Comparison of ENCODE assay signal across 22 mouse cellular contexts in genomic region chr7:36313751-36314150, GRCm38 (mm10).
DNase-seq lines count a peak whose midpoint lies in the region; ATAC-seq lines count a peak whose summit lies in the region.
"Had no signal": no experiment of that assay in that cellular context is flagged by ENCODE, and none has a peak within 500 bp of the region (broad histone marks: within the 10 kb centered on the region; RNA-seq: fewer than 3 reads in every experiment).

No protein-coding gene starts in this region.

- WGBS in heart, embryonic 10.5 days = 81% methylated on average over 1 of the region's 1 CpGs
- WGBS in kidney, embryonic 14.5 days = 84% methylated on average over 1 of the region's 1 CpGs

- H3K9me3 ChIP-seq in heart, embryonic 10.5 days = no peaks in the 10 kb centered on the region
- H3K9me3 ChIP-seq in kidney, embryonic 14.5 days (ENCODE audit: control insufficient read depth, low read length) = no peaks in the 10 kb centered on the region
- H3K9me3 ChIP-seq: embryonic facial prominence, embryonic 13.5 days; embryonic facial prominence, embryonic 15.5 days; forebrain, embryonic 10.5 days; forebrain, embryonic 12.5 days had no signal

- H3K9ac ChIP-seq in kidney, embryonic 14.5 days (ENCODE audit: low read depth, low read length) = no peak overlapping the region
- H3K9ac ChIP-seq: embryonic facial prominence, embryonic 13.5 days; embryonic facial prominence, embryonic 15.5 days; forebrain, embryonic 12.5 days had no signal

- H3K4me1 ChIP-seq in heart, embryonic 10.5 days = peaks cover 14% of the 10 kb centered on the region
- H3K4me1 ChIP-seq in kidney, embryonic 14.5 days (ENCODE audit: control insufficient read depth, insufficient read depth, low read length) = peaks cover 7% of the 10 kb centered on the region

- no peaks in the 10 kb centered on the region for H3K27me3 ChIP-seq in heart, embryonic 10.5 days (ENCODE audit: insufficient read depth, poor library complexity, severe bottlenecking)
- H3K27me3 ChIP-seq in kidney, embryonic 14.5 days (ENCODE audit: control insufficient read depth, insufficient read depth, low read length) = no peaks in the 10 kb centered on the region
- H3K27me3 ChIP-seq: embryonic facial prominence, embryonic 13.5 days; embryonic facial prominence, embryonic 15.5 days; forebrain, embryonic 12.5 days had no signal

- DNase-seq in heart, embryonic 10.5 days (ENCODE audit: low spot score) = peak; percentile 54
- no peak for DNase-seq in heart, adult 8-10 months (ENCODE audit: low spot score)
- peak; percentile 0 for DNase-seq in kidney, postnatal 10 days
- peak; percentile 7 for DNase-seq in testis, postnatal 10 days (ENCODE audit: low spot score)
- no peak for DNase-seq in testis, postnatal 14 days (ENCODE audit: low spot score)
- DNase-seq: adrenal gland, adult 2 months; adrenal gland, postnatal 10 days; adrenal gland, postnatal 25 days; cerebellum, adult 11 months; cerebellum, adult 18-20 months; cerebellum, adult 8-10 months; cerebellum, adult 9-11 months; cerebellum, postnatal 14 days; cerebellum, postnatal 36 days; embryo, embryonic 11 days had no signal

- H3K4me3 ChIP-seq in heart, embryonic 10.5 days = no peak overlapping the region
- no peak overlapping the region for H3K4me3 ChIP-seq in kidney, embryonic 14.5 days (ENCODE audit: low read length)
- H3K4me3 ChIP-seq: embryonic facial prominence, embryonic 13.5 days; embryonic facial prominence, embryonic 15.5 days; erythroblast, embryonic 14.5 days; forebrain, embryonic 10.5 days; forebrain, embryonic 12.5 days had no signal

- no peak overlapping the region for H3K27ac ChIP-seq in heart, embryonic 10.5 days
- H3K27ac ChIP-seq in kidney, embryonic 14.5 days (ENCODE audit: low read depth, low read length) = no peak overlapping the region
- H3K27ac ChIP-seq: embryonic facial prominence, embryonic 13.5 days; embryonic facial prominence, embryonic 15.5 days; forebrain, embryonic 10.5 days; forebrain, embryonic 12.5 days had no signal

- H3K36me3 ChIP-seq in heart, embryonic 10.5 days = no peaks in the 10 kb centered on the region
- no peaks in the 10 kb centered on the region for H3K36me3 ChIP-seq in kidney, embryonic 14.5 days (ENCODE audit: control insufficient read depth, insufficient read depth, low read length)
- H3K36me3 ChIP-seq: embryonic facial prominence, embryonic 13.5 days; embryonic facial prominence, embryonic 15.5 days; forebrain, embryonic 10.5 days; forebrain, embryonic 12.5 days had no signal

- H3K4me2 ChIP-seq in kidney, embryonic 14.5 days (replicated peaks; ENCODE audit: low read depth, low read length) = no peak overlapping the region
- H3K4me2 ChIP-seq: embryonic facial prominence, embryonic 13.5 days; embryonic facial prominence, embryonic 15.5 days; forebrain, embryonic 12.5 days had no signal

- no peak for ATAC-seq in kidney, embryonic 14.5 days (ENCODE audit: low FRiP score, low TSS enrichment)
- ATAC-seq: forebrain, embryonic 14.5 days had no signal

Comparison
In these comparisons a context has a peak if more than half of its experiments do, and no peak if none do; other contexts are left out.
1. DNase-seq: peak in heart, embryonic 10.5 days (single experiment), kidney, postnatal 10 days (single experiment) and testis, postnatal 10 days (single experiment); none in heart, adult 8-10 months (single experiment) and testis, postnatal 14 days (single experiment).